Mouse (Mus musculus) testis, adult 2 months (tissue): ENCODE measurements around the gene Cmc2. TPM values are rescaled to one million over a fixed set of nuclear protein-coding genes. Genes with fewer than 3 reads are reported as not detected.

Source experiments
- H3K27ac ChIP-seq: fragments of 200-500 bp; 2 replicates; pipeline ENCODE4 v1.5.1; 2012; ENCODE audit warnings: low read depth, low read length; ENCODE audit not compliant: control insufficient read depth, insufficient read depth
- H3K27me3 ChIP-seq: fragments of 200-500 bp; 2 replicates; pipeline ENCODE4 v1.6.1; 2012; ENCODE audit warnings: mild to moderate bottlenecking, low read length, moderate library complexity; ENCODE audit not compliant: control insufficient read depth, insufficient read depth
- H3K36me3 ChIP-seq: fragments of 200-500 bp; 2 replicates; pipeline ENCODE4 v1.6.1; 2012; ENCODE audit warnings: mild to moderate bottlenecking, low read length; ENCODE audit not compliant: control insufficient read depth, insufficient read depth
- H3K4me1 ChIP-seq: fragments of 200-500 bp; 2 replicates; pipeline ENCODE4 v1.6.1; 2012; ENCODE audit warnings: low read length; ENCODE audit not compliant: control insufficient read depth, insufficient read depth
- H3K4me3 ChIP-seq: fragments of 200-500 bp; 2 replicates; pipeline ENCODE4 v1.5.1; 2012; ENCODE audit warnings: low read depth, mild to moderate bottlenecking, low read length, moderate library complexity, mixed read lengths; ENCODE audit not compliant: control insufficient read depth
- CTCF ChIP-seq: fragments of 200-500 bp; IDR thresholded peaks from 2 replicates; pipeline ENCODE4 v1.5.1; 2012; ENCODE audit warnings: low read depth, mild to moderate bottlenecking, inconsistent platforms, low read length, moderate library complexity; ENCODE audit not compliant: control insufficient read depth, insufficient read depth, insufficient replicate concordance
- POLR2A ChIP-seq: fragments of 200-500 bp; IDR thresholded peaks from 2 replicates; pipeline ENCODE4 v1.6.1; 2012; ENCODE audit warnings: low read depth, mild to moderate bottlenecking, inconsistent platforms, low read length, moderate library complexity; ENCODE audit not compliant: control insufficient read depth
- polyA plus RNA-seq: library from polyadenylated mRNA; depleted of rRNA; stranded (reverse); fragments of >200 nt; gene quantifications from 2 replicates; pipeline ENCODE4 v1.2.3, GENCODE M21; 2012

Cmc2 gene
- polyA plus RNA-seq, 1 experiment, result 12.8 TPM

GRCm38 (mm10) chr8:116866118-116866903 is 54.9 kb downstream of the Cmc2 start:
- TF ChIP-seq CTCF (peak; percentile 97), POLR2A (no peak)

GRCm38 (mm10) chr8:116864514-116864913 is 56.7 kb downstream of the Cmc2 start:
- Histone ChIP-seq H3K27ac (no peak overlapping the region), H3K36me3 (no peaks in the 10 kb centered on the region), H3K4me1 (peaks cover 6% of the 10 kb centered on the region), H3K4me3 (no peak overlapping the region), H3K27me3 (no peaks in the 10 kb centered on the region)
- TF ChIP-seq CTCF, result no peak
- no peak for TF ChIP-seq POLR2A

More at GRCm38 (mm10) chr8:116866118-116866903, 54.9 kb downstream of the Cmc2 start:
- H3K27me3 ChIP-seq, result no peaks in the 10 kb centered on the region
- H3K4me3 ChIP-seq, result no peak overlapping the region
- peaks cover 6% of the 10 kb centered on the region for H3K4me1 ChIP-seq
- no peaks in the 10 kb centered on the region for H3K36me3 ChIP-seq
- no peak overlapping the region for H3K27ac ChIP-seq

DNA sequence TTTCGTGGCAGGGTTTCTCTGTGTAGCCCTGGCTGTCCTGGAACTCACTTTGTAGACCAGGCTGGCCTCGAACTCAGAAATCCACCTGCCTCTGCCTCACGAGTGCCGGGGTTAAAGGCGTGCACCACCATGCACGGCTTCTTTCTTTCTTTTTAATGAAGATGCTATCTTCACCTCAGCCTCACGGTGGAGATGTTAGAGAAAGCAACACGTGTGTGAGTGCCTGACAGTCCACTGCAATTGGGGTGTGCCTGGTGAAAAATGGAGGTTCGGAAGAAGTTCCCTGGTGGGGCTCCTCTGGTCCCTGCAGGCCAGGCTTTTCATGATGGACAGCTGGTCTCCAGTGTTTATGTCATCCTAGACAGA is 57.2 kb downstream of the Cmc2 start:
- TF ChIP-seq CTCF (no peak), POLR2A (no peak)
- H3K36me3 ChIP-seq, result no peaks in the 10 kb centered on the region
- H3K27ac ChIP-seq, result no peak overlapping the region
- H3K4me1 ChIP-seq, result peaks cover 6% of the 10 kb centered on the region
- no peaks in the 10 kb centered on the region for H3K27me3 ChIP-seq
- no peak overlapping the region for H3K4me3 ChIP-seq

- Histone ChIP-seq H3K27ac (no peak overlapping the region), H3K36me3 (no peaks in the 10 kb centered on the region), H3K4me3 (peak overlapping the region; percentile 19), H3K4me1 (peaks cover 6% of the 10 kb centered on the region), H3K27me3 (no peaks in the 10 kb centered on the region)
- no peak for TF ChIP-seq CTCF
- TF ChIP-seq POLR2A, result no peak
Measured at GRCm38 (mm10) chr8:116863357-116864021, 57.8 kb downstream of the Cmc2 start.

DNA sequence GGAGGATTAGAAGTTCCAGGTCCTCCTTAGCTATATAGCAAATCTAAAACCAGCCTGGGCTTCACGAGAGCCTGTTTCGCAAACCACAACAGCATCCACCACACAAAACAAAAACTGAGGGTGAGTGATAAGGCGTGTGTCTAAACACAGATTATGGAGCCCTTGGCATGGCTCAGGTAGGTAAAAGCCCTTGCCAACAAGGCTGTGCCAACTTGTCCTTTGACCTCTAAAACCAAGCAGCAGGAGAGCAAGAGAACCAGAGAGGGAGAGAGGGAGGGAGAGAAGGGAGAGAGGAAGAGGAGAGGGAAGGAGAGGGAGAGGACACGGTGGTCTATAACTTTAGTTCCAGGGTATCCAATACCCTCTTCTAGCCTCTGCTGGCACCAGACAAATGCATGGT is 59.1 kb downstream of the Cmc2 start:
- Histone ChIP-seq H3K36me3 (no peaks in the 10 kb centered on the region), H3K4me3 (no peak overlapping the region), H3K27me3 (no peaks in the 10 kb centered on the region), H3K4me1 (peaks cover 6% of the 10 kb centered on the region), H3K27ac (no peak overlapping the region)
- TF ChIP-seq CTCF, result no peak

DNA sequence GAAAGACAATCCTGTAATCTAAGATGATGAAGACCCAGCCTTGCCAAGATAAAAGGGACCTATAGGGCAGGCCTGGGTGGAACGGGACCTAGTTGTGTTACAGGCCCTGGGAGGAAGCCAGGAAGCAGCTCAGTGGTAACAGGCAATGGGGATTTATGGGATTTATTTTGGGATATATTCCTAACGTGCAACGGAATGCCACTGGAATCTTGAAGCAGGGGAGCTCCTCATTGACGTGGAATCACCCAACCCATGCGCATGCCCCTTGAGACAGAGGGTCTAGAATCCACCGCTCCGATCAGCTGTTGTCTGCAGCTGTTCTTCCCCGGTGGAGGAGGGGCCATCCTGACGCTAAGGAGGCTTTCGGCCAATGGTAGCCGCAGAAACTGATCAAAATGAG is 69.2 kb downstream of the Cmc2 start:
- Histone ChIP-seq H3K27ac (peak overlapping the region; percentile 1; the same call in 1 of the 2 replicates), H3K27me3 (peaks cover 4% of the 10 kb centered on the region; the same call in 1 of the 2 replicates), H3K4me3 (peak overlapping the region; percentile 93), H3K36me3 (no peaks in the 10 kb centered on the region), H3K4me1 (peaks cover 18% of the 10 kb centered on the region)
- TF ChIP-seq CTCF (no peak), POLR2A (peak; percentile 48; the same call in 1 of the 2 replicates)

DNA sequence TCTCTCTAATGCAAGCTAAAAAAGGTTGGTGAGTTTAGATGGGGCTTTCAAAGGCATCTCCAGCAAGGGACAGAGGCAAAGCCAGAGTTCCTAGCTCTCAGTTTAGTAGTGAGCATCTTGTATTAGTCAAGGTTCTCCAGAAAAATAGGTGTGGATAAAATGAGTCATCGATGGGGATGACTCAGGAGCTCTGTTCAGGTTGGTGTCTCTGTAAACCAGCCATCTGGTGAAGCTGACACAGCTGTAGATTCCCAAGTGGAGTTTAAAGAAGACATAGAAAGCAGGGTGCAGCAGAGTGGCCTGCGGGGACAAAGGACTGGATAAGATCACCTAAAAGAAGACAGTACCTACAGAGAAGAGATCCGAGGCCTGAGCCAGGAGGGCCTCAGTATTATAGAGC is 73.2 kb downstream of the Cmc2 start:
- Histone ChIP-seq H3K36me3 (no peaks in the 10 kb centered on the region), H3K27me3 (peaks cover 4% of the 10 kb centered on the region; the same call in 1 of the 2 replicates), H3K4me1 (peaks cover 18% of the 10 kb centered on the region), H3K27ac (no peak overlapping the region), H3K4me3 (no peak overlapping the region)
- no peak for TF ChIP-seq CTCF
- no peak for TF ChIP-seq POLR2A
